Mouse (Mus musculus) lung, embryonic 16.5 days (tissue): ENCODE measurements at regions not wholly inside any gene's neighbourhood (a gene's known extent, or its start where the extent isn't known, plus 50 kb on each side); places are given as distances from the start of the nearest gene placed in this dataset.

Source experiments
- ATAC-seq: fragments of 200-750 bp; cut with Nextera tagmentation; 2 replicates; pipeline ENCODE4 v1.8.0; 2017; ENCODE audit warnings: low read depth, mild to moderate bottlenecking, moderate library complexity
- H3K27ac ChIP-seq: fragments of 300-500 bp; sonication (generic); 2 replicates; pipeline ENCODE4 v1.5.1; 2014; ENCODE audit warnings: mild to moderate bottlenecking, control low read depth, low read length
- H3K27me3 ChIP-seq: fragments of 300-500 bp; sonication (generic); 2 replicates; pipeline ENCODE4 v1.6.1; 2014; ENCODE audit warnings: low read depth, low read length, mixed read lengths; ENCODE audit not compliant: control insufficient read depth, insufficient read depth
- H3K36me3 ChIP-seq: fragments of 300-500 bp; sonication (generic); 2 replicates; pipeline ENCODE4 v1.6.1; 2014; ENCODE audit warnings: low read length; ENCODE audit not compliant: control insufficient read depth, insufficient read depth
- H3K4me1 ChIP-seq: fragments of 300-500 bp; sonication (generic); replicated peaks from 2 replicates; pipeline ENCODE4 v1.6.1; 2014; ENCODE audit warnings: low read length, mixed read lengths; ENCODE audit not compliant: control insufficient read depth, insufficient read depth
- H3K4me2 ChIP-seq: fragments of 300-500 bp; sonication (generic); 2 replicates; pipeline ENCODE4 v1.6.1; 2014; ENCODE audit warnings: low read depth, low read length, control low read depth
- H3K4me3 ChIP-seq: fragments of 300-500 bp; sonication (generic); 2 replicates; pipeline ENCODE4 v1.5.1; 2014; ENCODE audit warnings: mild to moderate bottlenecking, low read length, control low read depth
- H3K9ac ChIP-seq: fragments of 300-500 bp; sonication (generic); 2 replicates; pipeline ENCODE4 v1.6.1; 2014; ENCODE audit warnings: low read length, control low read depth
- H3K9me3 ChIP-seq: fragments of 300-500 bp; sonication (generic); 2 replicates; pipeline ENCODE4 v1.6.1; 2016; ENCODE audit warnings: low read length; ENCODE audit not compliant: control insufficient read depth
- WGBS: fragments of 180-500 bp; shearing (Covaris S2); extraction: QIAGEN DNeasy Blood & Tissue Kit; methylation state at CpG from one replicate; pipeline ENCODE4 v1.1.7; 2014; 5-methylcytosine and 5-hydroxymethylcytosine counted together

- H3K36me3 ChIP-seq, result no peaks in the 10 kb centered on the region
- H3K4me3 ChIP-seq, result no peak overlapping the region
- H3K4me1 ChIP-seq, result no peaks in the 10 kb centered on the region
- no peak overlapping the region for H3K9ac ChIP-seq
- H3K27me3 ChIP-seq, result no peaks in the 10 kb centered on the region
- H3K27ac ChIP-seq, result no peak overlapping the region
- H3K4me2 ChIP-seq, result no peak overlapping the region
- ATAC-seq, result no peak
- 69% methylated on average over 1 of the region's 1 CpGs for WGBS
- H3K9me3 ChIP-seq, result no peaks in the 10 kb centered on the region
Measured at GRCm38 (mm10) chr16:9277064-9277463, 447.2 kb downstream of the 1810013L24Rik start.

DNA sequence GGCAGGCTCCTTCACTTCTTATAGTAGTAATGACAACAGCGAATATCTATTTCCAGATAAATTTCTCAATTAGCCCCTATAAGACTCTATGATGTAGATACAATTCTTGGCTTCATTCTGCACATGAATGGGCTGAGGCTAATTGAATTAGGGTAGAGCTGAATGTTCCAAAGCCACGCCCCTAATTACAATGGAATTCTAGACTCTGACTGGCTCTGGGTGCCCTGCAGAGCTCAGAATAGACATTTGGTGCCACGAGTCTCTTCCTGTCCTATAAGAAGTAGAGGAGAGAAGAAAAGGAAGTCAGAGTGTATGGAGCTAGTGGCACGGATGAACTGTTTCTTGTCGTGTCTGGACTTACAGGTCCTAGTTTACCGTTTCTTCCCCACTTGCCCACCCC, 449.8 kb downstream of the 1810013L24Rik start:
- no peak overlapping the region for H3K27ac ChIP-seq
- no peak for ATAC-seq
- WGBS, result 69% methylated on average over 6 of the region's 6 CpGs

DNA sequence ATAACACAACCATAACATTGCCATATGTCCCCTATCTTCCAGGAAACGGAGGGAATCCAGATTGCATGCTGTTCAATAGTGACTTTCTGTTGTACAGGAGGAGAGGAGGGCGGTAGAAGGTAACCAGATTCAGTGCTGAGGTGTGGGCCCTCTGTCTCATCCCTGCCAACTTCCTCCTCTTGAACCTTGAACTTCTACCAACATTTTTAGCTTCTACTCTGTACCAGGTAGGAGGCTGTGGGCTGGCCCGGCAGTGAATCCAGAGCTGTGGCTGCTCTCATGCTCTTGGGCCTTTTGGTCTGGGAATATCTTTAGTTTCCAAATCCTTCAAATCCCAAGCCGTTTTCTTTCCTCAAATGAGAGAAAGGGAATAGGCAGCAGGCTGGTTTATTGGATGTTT, 450.5 kb downstream of the 1810013L24Rik start:
- no peak overlapping the region for H3K9ac ChIP-seq
- no peaks in the 10 kb centered on the region for H3K36me3 ChIP-seq
- no peaks in the 10 kb centered on the region for H3K9me3 ChIP-seq
- no peaks in the 10 kb centered on the region for H3K4me1 ChIP-seq
- WGBS, result 72% methylated on average over 4 of the region's 4 CpGs
- H3K27me3 ChIP-seq, result no peaks in the 10 kb centered on the region
- no peak overlapping the region for H3K4me2 ChIP-seq
- no peak for ATAC-seq
- no peak overlapping the region for H3K27ac ChIP-seq
- H3K4me3 ChIP-seq, result no peak overlapping the region

More for the DNA sequence above, 449.8 kb downstream of the 1810013L24Rik start:
- Histone ChIP-seq H3K4me2 (no peak overlapping the region), H3K27me3 (no peaks in the 10 kb centered on the region), H3K4me1 (no peaks in the 10 kb centered on the region), H3K9me3 (no peaks in the 10 kb centered on the region), H3K4me3 (no peak overlapping the region), H3K36me3 (no peaks in the 10 kb centered on the region), H3K9ac (no peak overlapping the region)

- H3K27me3 ChIP-seq, result no peaks in the 10 kb centered on the region
- no peak overlapping the region for H3K4me2 ChIP-seq
- whole genome bisulfite sequencing, result 12% methylated on average over 5 of the region's 5 CpGs
- no peak overlapping the region for H3K9ac ChIP-seq
- no peaks in the 10 kb centered on the region for H3K36me3 ChIP-seq
- no peaks in the 10 kb centered on the region for H3K4me1 ChIP-seq
- H3K27ac ChIP-seq, result no peak overlapping the region
- H3K9me3 ChIP-seq, result no peaks in the 10 kb centered on the region
- H3K4me3 ChIP-seq, result no peak overlapping the region
- ATAC-seq, result no peak
Measured at GRCm38 (mm10) chr16:9280931-9281330, 451.0 kb downstream of the 1810013L24Rik start.

GRCm38 (mm10) chr16:9284423-9284822, 454.5 kb downstream of the 1810013L24Rik start:
- no peaks in the 10 kb centered on the region for H3K4me1 ChIP-seq
- no peak overlapping the region for H3K9ac ChIP-seq
- WGBS, result 41% methylated on average over 3 of the region's 3 CpGs
- H3K9me3 ChIP-seq, result no peaks in the 10 kb centered on the region
- H3K27ac ChIP-seq, result no peak overlapping the region
- ATAC-seq, result no peak
- no peak overlapping the region for H3K4me2 ChIP-seq
- H3K36me3 ChIP-seq, result no peaks in the 10 kb centered on the region
- H3K27me3 ChIP-seq, result no peaks in the 10 kb centered on the region
- no peak overlapping the region for H3K4me3 ChIP-seq

DNA sequence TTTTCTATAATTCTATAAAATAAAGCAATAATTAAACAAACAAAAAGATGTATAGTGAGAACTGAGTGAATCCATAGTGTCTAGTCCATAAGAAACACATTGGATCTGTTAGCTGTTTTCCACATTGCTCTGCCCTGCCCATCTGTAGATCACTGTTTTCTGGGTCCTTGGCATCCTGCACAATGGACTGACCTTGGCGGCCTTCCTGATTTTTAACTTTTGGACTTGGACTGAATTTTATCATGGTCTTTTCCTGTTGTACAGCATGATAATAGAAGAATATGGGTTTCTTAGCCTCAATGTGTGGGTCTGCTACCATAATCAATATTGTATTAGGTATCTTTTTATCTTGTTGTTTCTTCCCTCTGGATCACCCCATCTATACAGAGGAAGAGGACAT, 456.0 kb downstream of the 1810013L24Rik start:
- H3K36me3 ChIP-seq, result no peaks in the 10 kb centered on the region
- H3K9me3 ChIP-seq, result no peaks in the 10 kb centered on the region
- WGBS, result 88% methylated on average over 1 of the region's 1 CpGs
- H3K4me3 ChIP-seq, result no peak overlapping the region
- no peak overlapping the region for H3K9ac ChIP-seq
- no peak overlapping the region for H3K4me2 ChIP-seq
- no peaks in the 10 kb centered on the region for H3K4me1 ChIP-seq
- H3K27ac ChIP-seq, result no peak overlapping the region
- ATAC-seq, result no peak
- no peaks in the 10 kb centered on the region for H3K27me3 ChIP-seq

GRCm38 (mm10) chr16:9287557-9287956, 457.7 kb downstream of the 1810013L24Rik start:
- Histone ChIP-seq H3K4me1 (no peaks in the 10 kb centered on the region), H3K4me2 (no peak overlapping the region), H3K9ac (no peak overlapping the region), H3K36me3 (no peaks in the 10 kb centered on the region), H3K27ac (no peak overlapping the region), H3K27me3 (no peaks in the 10 kb centered on the region), H3K9me3 (no peaks in the 10 kb centered on the region), H3K4me3 (no peak overlapping the region)
- no peak for ATAC-seq
- WGBS, result 71% methylated on average over 6 of the region's 6 CpGs

- Histone ChIP-seq H3K4me3 (no peak overlapping the region), H3K9me3 (no peaks in the 10 kb centered on the region), H3K27ac (no peak overlapping the region), H3K4me1 (no peaks in the 10 kb centered on the region), H3K36me3 (no peaks in the 10 kb centered on the region), H3K9ac (no peak overlapping the region), H3K27me3 (no peaks in the 10 kb centered on the region), H3K4me2 (no peak overlapping the region)
- no peak for ATAC-seq
- 53% methylated on average over 4 of the region's 4 CpGs for WGBS
Measured at GRCm38 (mm10) chr16:9291356-9292020, 461.6 kb downstream of the 1810013L24Rik start.

- H3K4me3 ChIP-seq, result no peak overlapping the region
- H3K36me3 ChIP-seq, result no peaks in the 10 kb centered on the region
- no peaks in the 10 kb centered on the region for H3K4me1 ChIP-seq
- H3K27me3 ChIP-seq, result no peaks in the 10 kb centered on the region
- H3K4me2 ChIP-seq, result no peak overlapping the region
- H3K9me3 ChIP-seq, result no peaks in the 10 kb centered on the region
- ATAC-seq, result no peak
- H3K9ac ChIP-seq, result no peak overlapping the region
- 77% methylated on average over 4 of the region's 4 CpGs for WGBS
- H3K27ac ChIP-seq, result no peak overlapping the region
Measured at GRCm38 (mm10) chr16:9303134-9303533, 473.2 kb downstream of the 1810013L24Rik start.

DNA sequence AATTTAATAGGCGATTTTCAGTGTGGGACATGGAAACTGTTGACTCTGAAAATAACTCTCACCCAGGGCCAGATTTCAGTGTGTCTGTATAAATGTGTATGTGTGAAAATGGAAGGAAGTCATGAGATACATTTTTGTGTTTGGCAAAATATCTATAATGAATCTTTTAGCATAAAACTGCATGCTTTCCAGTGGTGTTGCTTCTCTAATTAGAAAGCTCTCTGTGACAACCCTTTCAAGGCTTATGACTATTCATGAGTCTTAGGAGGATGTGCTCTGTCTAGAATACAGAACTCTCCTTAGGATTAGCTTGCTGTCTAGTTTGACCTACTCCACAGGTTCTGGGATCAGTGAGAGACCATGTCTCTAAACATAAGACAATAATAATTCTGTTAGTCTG, 474.2 kb downstream of the 1810013L24Rik start:
- Histone ChIP-seq H3K9ac (no peak overlapping the region), H3K4me1 (no peaks in the 10 kb centered on the region), H3K4me2 (no peak overlapping the region), H3K27me3 (no peaks in the 10 kb centered on the region), H3K4me3 (no peak overlapping the region), H3K36me3 (no peaks in the 10 kb centered on the region), H3K9me3 (no peaks in the 10 kb centered on the region), H3K27ac (no peak overlapping the region)
- WGBS, result 83% methylated on average over 1 of the region's 1 CpGs
- no peak for ATAC-seq
